Mouse (Mus musculus) Patski (cell line): Measurements from ENCODE around the gene Ddx6. TPM values are rescaled to one million over a fixed set of nuclear protein-coding genes. Genes with fewer than 3 reads are reported as not detected.

Experiments used
- ATAC-seq: fragments of 100-300 bp; one replicate; pipeline ENCODE4 v1.8.0; 2021
- CTCF ChIA-PET: fragments of 350-600 bp; sonication (Branson Sonifier 250); formaldehyde crosslinking; loops from one replicate; lab custom pipeline; 2022; ENCODE audit warnings: inconsistent platforms; lab: Charles Lee
- POLR2A ChIA-PET: fragments of 350-600 bp; sonication (Branson Sonifier 250); formaldehyde crosslinking; loops from one replicate; lab custom pipeline; 2022; ENCODE audit warnings: antibody characterized with exemption, inconsistent platforms; lab: Charles Lee
- DNase-seq: peaks from one replicate; pipeline ENCODE4 v3.0.0-alpha.2; 2011; ENCODE audit warnings: low read depth, low spot score
- H3K27me3 ChIP-seq: fragments of 371-371 bp; one replicate; pipeline ENCODE4 v1.5.1; 2021
- CTCF ChIP-seq: fragments of 100-300 bp; IDR thresholded peaks from one replicate; pipeline ENCODE4 v1.5.1; 2021
- in situ Hi-C: fragments of 300-500 bp; cut with MboI; formaldehyde crosslinking; loops from 3 replicates; pipeline ENCODE4 v1.11.1; 2018; ENCODE audit warnings: low pct_unique_long_range_greater_than_20kb, mixed read lengths
- polyA plus RNA-seq: library from polyadenylated mRNA; unstranded; gene quantifications from one replicate; pipeline ENCODE4 v1.2.3, GENCODE M21; 2021

Gene Ddx6
- polyA plus RNA-seq, 1 experiment from 2014 or later: 95.5 TPM

- in situ Hi-C loops: no loop called here
- no peak for TF ChIP-seq CTCF
Measured at GRCm38 (mm10) chr9:44685346-44686330, 80.9 kb downstream of the Ddx6 start.

GRCm38 (mm10) chr9:44686638-44687037, 81.9 kb downstream of the Ddx6 start:
- POLR2A ChIA-PET: interaction anchor here (0.9 to 1.3 kb wide), 2 partner anchors 15 to 47 kb away, joined by 4 read pairs; no protein-coding TSS in a partner anchor
- in situ Hi-C loops: no loop called here
- no peaks in the 10 kb centered on the region for H3K27me3 ChIP-seq
- TF ChIP-seq CTCF: no peak
- ATAC-seq (no peak), DNase-seq (no peak)
- CTCF ChIA-PET: interaction anchor here (1.5 to 3.1 kb wide), 6 partner anchors 10 to 268 kb away, joined by 5 to 29 read pairs (median 10); partner anchors contain the start of gene Ccdc84

More at GRCm38 (mm10) chr9:44685346-44686330, 80.9 kb downstream of the Ddx6 start:
- ATAC-seq: no peak
- no peak for DNase-seq
- POLR2A ChIA-PET: interaction anchor here (1.3 to 1.4 kb wide), 2 partner anchors 14 to 48 kb away, joined by 4 read pairs; no protein-coding TSS in a partner anchor
- CTCF ChIA-PET: interaction anchor here (0.6 to 3.1 kb wide), 13 partner anchors 9 to 267 kb away, joined by 3 to 29 read pairs (median 6); partner anchors contain the start of genes Ccdc84 and Treh
- no peaks in the 10 kb centered on the region for H3K27me3 ChIP-seq

DNA sequence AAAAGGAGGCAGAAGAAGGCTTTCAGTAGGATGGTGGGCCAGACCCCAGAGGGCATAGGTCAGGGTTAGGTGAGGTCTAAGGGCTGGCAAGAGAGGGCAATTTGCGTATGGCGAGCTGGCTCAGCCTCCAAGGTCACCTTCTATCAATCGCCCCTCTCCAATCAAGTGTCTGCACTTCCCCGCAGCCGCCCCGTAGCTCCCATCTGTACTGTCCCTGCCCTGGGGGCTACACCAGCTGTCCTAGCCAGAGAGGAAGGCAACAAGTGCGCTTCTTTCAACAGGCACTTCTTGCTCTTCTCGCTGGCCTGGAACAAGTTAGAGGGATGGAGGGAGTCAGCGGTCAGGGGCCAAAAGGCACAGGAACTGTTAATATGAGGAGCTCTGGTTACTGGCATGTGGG, 83.3 kb downstream of the Ddx6 start:
- in situ Hi-C loops: no loop called here

More for the DNA sequence above, 83.3 kb downstream of the Ddx6 start:
- H3K27me3 ChIP-seq: no peaks in the 10 kb centered on the region
- DNase-seq (no peak), ATAC-seq (no peak)
- ChIA-PET POLR2A (no interaction called here), CTCF (no interaction called here)
- TF ChIP-seq CTCF: no peak

Other genes starting within 250 kb of the Ddx6 start
- gene Vps11, start 243.2 kb upstream of the Ddx6 start, polyA plus RNA-seq: 46.5 TPM
- gene Hyou1, start 225.4 kb upstream of the Ddx6 start, polyA plus RNA-seq: 190 TPM
- 28.7 TPM for gene Slc37a4, start 208.0 kb upstream of the Ddx6 start, polyA plus RNA-seq
- gene Rps25, start 197.8 kb upstream of the Ddx6 start, polyA plus RNA-seq: 764 TPM
- gene Trappc4, start 197.3 kb upstream of the Ddx6 start, polyA plus RNA-seq: 66.3 TPM
- gene Ccdc84, start 186.3 kb upstream of the Ddx6 start, polyA plus RNA-seq: 30.5 TPM
- not detected for gene Foxr1, start 163.8 kb upstream of the Ddx6 start, polyA plus RNA-seq
- gene Upk2, start 149.9 kb upstream of the Ddx6 start, polyA plus RNA-seq: not detected
- 40.4 TPM for gene Bcl9l, start 122.1 kb upstream of the Ddx6 start, polyA plus RNA-seq
- not detected for gene Cxcr5, start 43.0 kb upstream of the Ddx6 start, polyA plus RNA-seq
- gene Treh, start 68.3 kb downstream of the Ddx6 start, polyA plus RNA-seq: not detected
- gene Phldb1, start 130.3 kb downstream of the Ddx6 start, polyA plus RNA-seq: 137 TPM
- 142 TPM for gene Arcn1, start 163.0 kb downstream of the Ddx6 start, polyA plus RNA-seq
- 193 TPM for gene Ift46, start 163.0 kb downstream of the Ddx6 start, polyA plus RNA-seq
- 7.3 TPM for gene Tmem25, start 194.4 kb downstream of the Ddx6 start, polyA plus RNA-seq
- gene Ttc36, start 198.2 kb downstream of the Ddx6 start, polyA plus RNA-seq: 3.3 TPM